Mouse (Mus musculus): Measurements from ENCODE around the gene Plau.

DNA sequence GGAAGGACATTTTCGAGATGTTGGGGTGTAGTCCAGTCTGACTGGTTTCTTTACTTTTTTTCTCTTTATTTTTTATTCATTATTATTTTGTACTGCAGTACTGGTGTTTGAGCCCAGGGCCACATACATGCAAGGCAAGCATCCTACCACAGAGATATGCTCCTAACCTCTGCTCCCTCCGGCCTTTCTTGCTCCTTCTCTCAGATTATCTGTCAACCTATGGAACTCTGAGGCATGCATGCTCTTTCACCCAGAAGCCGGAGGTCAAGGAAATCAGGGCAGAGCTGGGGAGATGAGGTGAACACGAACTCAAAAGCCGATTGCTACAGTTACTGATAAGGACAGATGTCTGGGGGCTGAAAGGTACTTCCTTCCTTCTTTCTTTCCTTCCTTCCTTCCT is 32.0 kb upstream of the Plau start:
- TF ChIP-seq POLR2A (IDR thresholded peaks at IDR 0.05; ENCODE audit: borderline replicate concordance, insufficient read depth, low read length) (no peak), CTCF (IDR thresholded peaks at IDR 0.05; ENCODE audit: borderline replicate concordance, insufficient read depth, low read depth, low read length) (no peak)
